Mouse (Mus musculus) CD4-positive helper T cell, adult 2 months (primary cell): ENCODE data around the gene Trim37.

ENCODE experiments used
- DNase-seq: peaks from one replicate; pipeline ENCODE4 v3.0.0-alpha.2; 2012; ENCODE audit warnings: low read depth, missing footprints, low spot score

The Trim37 gene

GRCm38 (mm10) chr11:87126824-87127816, at the start of gene Trim37:
Trim37 (plus strand) TSS chr11:87127077.
- peak; percentile 95 for DNase-seq

- DNase-seq: no peak
Observed at GRCm38 (mm10) chr11:87083712-87084111, 43.2 kb upstream of the Trim37 start.

GRCm38 (mm10) chr11:87085461-87085860, 41.4 kb upstream of the Trim37 start:
- no peak for DNase-seq

GRCm38 (mm10) chr11:87086290-87086984, 40.4 kb upstream of the Trim37 start, which contains the start of gene Smg8:
Smg8 (minus strand) TSS chr11:87086774.
- peak; percentile 87 for DNase-seq

GRCm38 (mm10) chr11:87087142-87087541, 39.7 kb upstream of the Trim37 start:
- no peak for DNase-seq

- no peak for DNase-seq
Observed at GRCm38 (mm10) chr11:87108409-87108754, 18.5 kb upstream of the Trim37 start, which contains the start of gene Prr11. Prr11 (minus strand) TSS chr11:87108708.

GRCm38 (mm10) chr11:87108755-87109518, 17.9 kb upstream of the Trim37 start, which contains the start of gene Ska2:
Ska2 (plus strand) TSS chr11:87109234.
- DNase-seq: peak; percentile 100

GRCm38 (mm10) chr11:87109519-87110171, 17.2 kb upstream of the Trim37 start:
- no peak for DNase-seq

GRCm38 (mm10) chr11:87110172-87110909, 16.5 kb upstream of the Trim37 start:
- no peak for DNase-seq

GRCm38 (mm10) chr11:87121864-87122263, 5.0 kb upstream of the Trim37 start:
- no peak for DNase-seq

GRCm38 (mm10) chr11:87125562-87125961, 1.3 kb upstream of the Trim37 start:
- no peak for DNase-seq

GRCm38 (mm10) chr11:87126281-87126823, 525 bp upstream of the Trim37 start:
- no peak for DNase-seq

GRCm38 (mm10) chr11:87136233-87136632, 9.4 kb downstream of the Trim37 start:
- DNase-seq: no peak

GRCm38 (mm10) chr11:87158012-87158411, 31.1 kb downstream of the Trim37 start:
- DNase-seq: no peak

- no peak for DNase-seq
Observed at GRCm38 (mm10) chr11:87162687-87163086, 35.8 kb downstream of the Trim37 start.

- DNase-seq: no peak
Observed at GRCm38 (mm10) chr11:87163751-87164150, 36.9 kb downstream of the Trim37 start.

- no peak for DNase-seq
Observed at GRCm38 (mm10) chr11:87173625-87174024, 46.7 kb downstream of the Trim37 start.

GRCm38 (mm10) chr11:87175031-87175430, 48.2 kb downstream of the Trim37 start:
- DNase-seq: no peak

- no peak for DNase-seq
Observed at GRCm38 (mm10) chr11:87212313-87212712, 85.4 kb downstream of the Trim37 start.

GRCm38 (mm10) chr11:87222686-87223085, 95.8 kb downstream of the Trim37 start:
- no peak for DNase-seq
